Mouse (Mus musculus) E14TG2a.4 (cell line): ENCODE measurements around the gene Spg21.

Source experiments
- CTCF ChIP-seq: conservative IDR thresholded peaks from 2 replicates; pipeline ENCODE4 v1.5.1; 2014; ENCODE audit warnings: low read length
- NANOG ChIP-seq: IDR thresholded peaks from 2 replicates; pipeline ENCODE4 v1.6.1; 2014; ENCODE audit warnings: borderline replicate concordance, low read length, mixed read lengths
- POU5F1 ChIP-seq: IDR thresholded peaks from 2 replicates; pipeline ENCODE4 v1.6.1; 2014; ENCODE audit warnings: low read length, borderline replicate concordance

- TF ChIP-seq CTCF (no peak), POU5F1 (no peak), NANOG (no peak)
Measured at GRCm38 (mm10) chr9:65508449-65508848, 47.7 kb downstream of the Spg21 start.
